Mouse (Mus musculus): ENCODE results near the gene Tlk1. TPM values are rescaled to one million over a fixed set of nuclear protein-coding genes. Genes with fewer than 3 reads are reported as not detected.

The Tlk1 gene
- polyA plus RNA-seq (2016; fragmentation: Nextera tagmentation; extraction: Ambion mirVana): 29.2 TPM in 2 replicates

DNA sequence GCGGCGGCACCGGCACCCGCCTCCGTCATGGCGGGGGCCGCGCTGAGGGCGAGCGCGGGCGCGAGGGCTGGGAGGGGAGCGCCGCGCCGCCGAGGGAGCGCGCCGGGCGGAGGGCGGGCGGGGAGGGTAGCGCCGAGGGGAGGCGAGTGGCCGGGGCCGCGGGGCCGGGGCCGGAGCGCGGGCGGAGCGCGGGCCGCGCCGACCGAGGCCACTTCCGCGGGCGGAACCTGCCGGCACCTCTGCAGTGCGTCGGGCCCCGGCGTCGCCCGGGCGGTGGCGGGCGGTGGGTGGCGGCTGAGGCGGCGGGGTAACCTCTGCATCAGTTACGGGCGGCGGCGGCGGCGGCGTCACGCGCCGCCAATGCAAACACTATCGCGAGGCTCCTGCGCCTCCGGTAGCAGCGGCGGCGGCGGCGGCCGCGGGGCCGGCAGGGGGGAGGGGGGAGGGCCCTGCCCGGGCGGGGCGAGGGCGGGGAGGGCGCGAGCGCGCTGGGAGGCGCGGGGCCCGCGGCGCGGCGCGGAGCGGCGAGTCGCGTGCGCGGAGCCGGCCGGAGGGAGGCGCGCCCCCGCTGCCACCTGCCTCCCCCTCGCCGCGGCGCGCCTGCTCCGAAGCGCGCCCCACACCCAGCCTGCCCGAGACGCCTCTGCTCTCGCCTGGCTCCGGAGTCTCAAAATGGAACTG is at the start of gene Tlk1:
Tlk1 (minus strand) TSS at position 358 of the 681 bp plus-strand sequence.
- peak; percentile 90 for DNase-seq (ENCODE audit: low spot score)
- Histone ChIP-seq H3K36me3 (replicated peaks) (no peaks in the 10 kb centered on the region), H3K27ac (replicated peaks) (peak within 1 kb of the TSS; percentile 100), H3K9me3 (no peaks in the 10 kb centered on the region), H3K4me3 (peak within 1 kb of the TSS; percentile 93), H3K4me1 (peaks cover 21% of the 10 kb centered on the region), H3K27me3 (replicated peaks; ENCODE audit: low read depth, poor library complexity, severe bottlenecking) (no peaks in the 10 kb centered on the region)
- under 1% methylated on average over 115 of the region's 118 CpGs for WGBS

DNA sequence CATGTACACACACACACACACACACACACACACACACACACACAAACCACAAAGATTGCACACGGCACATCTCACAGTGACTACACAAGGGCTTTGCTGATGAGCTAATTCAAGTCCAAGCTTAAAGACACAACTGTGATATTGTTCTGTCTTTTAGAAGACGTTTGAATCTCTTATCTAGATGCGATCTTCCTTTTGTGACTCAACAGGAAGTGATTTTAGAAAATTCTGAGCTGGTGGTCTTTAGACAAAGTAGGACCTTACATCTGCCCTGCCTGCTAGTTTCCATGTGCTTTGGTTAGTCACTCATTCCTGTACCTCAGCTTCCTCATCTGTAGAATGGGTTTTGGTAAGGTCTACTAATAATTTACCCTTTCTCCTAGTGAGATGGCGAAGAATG is 49.6 kb upstream of the Tlk1 start:
- Histone ChIP-seq H3K4me1 (peaks cover 6% of the 10 kb centered on the region; the same call in 1 of the 2 replicates), H3K9me3 (no peaks in the 10 kb centered on the region), H3K4me3 (no peak overlapping the region), H3K27me3 (replicated peaks; ENCODE audit: low read depth, poor library complexity, severe bottlenecking) (no peaks in the 10 kb centered on the region), H3K27ac (replicated peaks) (no peak overlapping the region), H3K36me3 (replicated peaks) (no peaks in the 10 kb centered on the region)
- no peak for DNase-seq (ENCODE audit: low spot score)
- WGBS: 80% methylated on average over 4 of the region's 4 CpGs

DNA sequence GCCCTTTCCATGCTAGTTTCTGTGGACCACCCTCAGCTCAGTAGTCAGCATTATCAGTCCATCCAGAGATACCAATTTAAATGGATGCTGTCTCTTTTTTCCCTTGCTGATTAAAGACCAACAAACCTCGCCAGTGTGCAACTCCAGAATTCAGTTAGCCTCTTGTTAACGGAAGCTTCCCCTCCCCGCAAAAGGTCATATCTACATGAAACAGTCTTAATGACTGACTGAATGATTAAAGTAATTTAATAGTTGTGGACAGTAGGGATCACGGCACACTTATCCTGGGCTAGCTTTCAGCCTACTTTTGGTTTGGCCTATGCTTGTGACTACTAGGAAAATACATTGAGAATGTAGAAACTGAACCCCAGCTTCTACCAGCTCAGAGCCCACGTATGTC is 47.6 kb upstream of the Tlk1 start:
- no peak overlapping the region for H3K4me3 ChIP-seq
- 81% methylated on average over 5 of the region's 5 CpGs for WGBS
- H3K36me3 ChIP-seq (replicated peaks): no peaks in the 10 kb centered on the region
- no peaks in the 10 kb centered on the region for H3K27me3 ChIP-seq (replicated peaks; ENCODE audit: low read depth, poor library complexity, severe bottlenecking)
- peaks cover 6% of the 10 kb centered on the region; the same call in 1 of the 2 replicates for H3K4me1 ChIP-seq
- H3K9me3 ChIP-seq: no peaks in the 10 kb centered on the region
- H3K27ac ChIP-seq (replicated peaks): no peak overlapping the region
- no peak for DNase-seq (ENCODE audit: low spot score)

DNA sequence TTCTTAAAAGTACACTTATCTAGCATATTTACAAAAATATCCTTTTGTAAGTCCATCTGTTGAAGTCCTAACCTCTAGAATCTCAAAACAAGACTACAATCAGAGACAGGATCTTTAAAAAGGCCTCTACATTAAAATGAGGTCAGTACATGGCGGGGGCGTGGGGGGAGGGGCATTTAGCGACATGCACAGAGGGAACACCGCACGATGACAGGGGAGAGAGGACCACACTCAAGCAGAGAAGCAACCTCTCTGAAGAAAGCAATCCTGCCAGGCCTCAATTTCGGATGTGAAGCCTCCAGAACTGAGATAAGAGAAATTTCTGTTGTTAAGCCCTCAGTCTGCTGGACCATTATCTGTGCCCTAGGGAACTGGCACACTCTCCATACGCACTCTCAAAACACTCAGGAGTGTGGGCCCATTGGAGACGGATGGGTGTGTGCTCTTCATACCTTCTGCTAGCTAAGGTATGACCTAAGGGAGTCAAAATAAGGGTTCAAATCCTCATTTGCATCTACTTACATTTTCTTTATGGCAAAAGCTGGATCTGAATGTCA is 46.0 kb upstream of the Tlk1 start:
- DNase-seq (ENCODE audit: low spot score): no peak
- Histone ChIP-seq H3K4me3 (no peak overlapping the region), H3K27me3 (replicated peaks; ENCODE audit: low read depth, poor library complexity, severe bottlenecking) (no peaks in the 10 kb centered on the region), H3K9me3 (no peaks in the 10 kb centered on the region), H3K4me1 (peaks cover 6% of the 10 kb centered on the region; the same call in 1 of the 2 replicates), H3K27ac (replicated peaks) (no peak overlapping the region), H3K36me3 (replicated peaks) (no peaks in the 10 kb centered on the region)
- WGBS: 59% methylated on average over 8 of the region's 8 CpGs

DNA sequence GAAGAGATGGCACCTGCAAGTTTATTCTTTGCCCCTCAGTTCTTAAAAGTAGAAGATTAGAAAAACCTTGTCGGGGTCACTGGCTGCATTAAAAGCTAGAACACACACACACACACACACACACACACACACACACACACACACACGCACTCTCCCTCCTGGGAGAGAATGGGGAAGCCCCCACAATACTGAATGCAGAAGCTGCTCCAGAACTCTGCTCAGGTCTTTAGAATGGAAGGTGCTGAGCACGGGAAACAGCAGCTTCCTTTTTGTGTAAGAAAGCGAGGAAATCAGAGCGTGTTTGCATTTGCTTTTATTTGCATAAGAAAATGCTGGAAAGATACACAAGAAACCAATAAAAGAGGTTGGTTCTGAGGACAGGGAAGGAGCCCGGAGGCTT is 45.3 kb upstream of the Tlk1 start:
- peaks cover 6% of the 10 kb centered on the region; the same call in 1 of the 2 replicates for H3K4me1 ChIP-seq
- 64% methylated on average over 6 of the region's 6 CpGs for WGBS
- no peak for DNase-seq (ENCODE audit: low spot score)
- no peaks in the 10 kb centered on the region for H3K27me3 ChIP-seq (replicated peaks; ENCODE audit: low read depth, poor library complexity, severe bottlenecking)
- H3K36me3 ChIP-seq (replicated peaks): no peaks in the 10 kb centered on the region
- no peak overlapping the region for H3K27ac ChIP-seq (replicated peaks)
- no peak overlapping the region for H3K4me3 ChIP-seq
- no peaks in the 10 kb centered on the region for H3K9me3 ChIP-seq

DNA sequence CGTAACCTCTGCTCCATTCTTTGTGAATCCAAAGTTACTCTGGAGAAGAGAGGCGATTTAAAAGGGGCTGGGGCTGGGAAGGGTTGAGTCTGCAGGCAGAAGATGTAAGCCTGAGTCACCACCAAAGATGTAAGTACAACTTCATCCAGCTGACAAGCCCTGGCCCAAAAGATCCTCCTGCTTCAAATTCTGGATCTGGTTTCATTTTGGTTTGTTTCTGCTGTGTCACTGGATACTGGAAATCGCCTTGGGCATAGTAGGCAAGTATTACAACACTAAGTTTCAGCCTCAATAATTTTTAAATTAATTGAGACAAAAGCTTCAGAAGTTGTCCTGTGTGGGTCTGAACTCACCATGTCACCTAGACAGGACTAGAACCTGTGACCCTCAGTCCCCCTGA is 43.6 kb upstream of the Tlk1 start:
- WGBS: 88% methylated on average over 3 of the region's 3 CpGs

DNA sequence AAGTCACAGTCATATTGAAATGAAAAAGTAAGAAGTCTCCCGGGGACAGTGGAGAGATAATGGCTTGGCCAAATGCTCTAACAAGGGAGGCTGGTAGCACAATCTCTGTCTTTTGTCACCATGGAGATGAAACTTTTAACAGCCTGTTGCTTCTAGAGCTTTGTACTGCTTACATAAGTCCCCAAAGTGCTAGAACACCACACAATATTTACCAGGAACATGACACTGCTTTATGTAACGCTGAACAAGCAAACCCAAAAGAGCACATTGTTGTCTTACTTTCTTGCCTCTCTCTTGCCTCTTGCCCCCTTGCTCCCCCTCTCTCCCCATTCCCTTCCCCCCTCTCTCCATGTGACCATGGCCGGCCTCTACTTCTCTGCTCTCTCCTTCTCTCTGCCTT is 41.7 kb upstream of the Tlk1 start:
- 84% methylated on average over 3 of the region's 3 CpGs for WGBS
- Histone ChIP-seq H3K4me1 (peaks cover 6% of the 10 kb centered on the region; the same call in 1 of the 2 replicates), H3K27me3 (replicated peaks; ENCODE audit: low read depth, poor library complexity, severe bottlenecking) (no peaks in the 10 kb centered on the region), H3K36me3 (replicated peaks) (no peaks in the 10 kb centered on the region), H3K4me3 (no peak overlapping the region), H3K9me3 (no peaks in the 10 kb centered on the region), H3K27ac (replicated peaks) (no peak overlapping the region)
- DNase-seq (ENCODE audit: low spot score): no peak

More for the DNA sequence above, 43.6 kb upstream of the Tlk1 start:
- Histone ChIP-seq H3K36me3 (replicated peaks) (no peaks in the 10 kb centered on the region), H3K4me1 (peaks cover 6% of the 10 kb centered on the region; the same call in 1 of the 2 replicates), H3K27ac (replicated peaks) (no peak overlapping the region), H3K9me3 (no peaks in the 10 kb centered on the region), H3K4me3 (no peak overlapping the region), H3K27me3 (replicated peaks; ENCODE audit: low read depth, poor library complexity, severe bottlenecking) (no peaks in the 10 kb centered on the region)
- no peak for DNase-seq (ENCODE audit: low spot score)

DNA sequence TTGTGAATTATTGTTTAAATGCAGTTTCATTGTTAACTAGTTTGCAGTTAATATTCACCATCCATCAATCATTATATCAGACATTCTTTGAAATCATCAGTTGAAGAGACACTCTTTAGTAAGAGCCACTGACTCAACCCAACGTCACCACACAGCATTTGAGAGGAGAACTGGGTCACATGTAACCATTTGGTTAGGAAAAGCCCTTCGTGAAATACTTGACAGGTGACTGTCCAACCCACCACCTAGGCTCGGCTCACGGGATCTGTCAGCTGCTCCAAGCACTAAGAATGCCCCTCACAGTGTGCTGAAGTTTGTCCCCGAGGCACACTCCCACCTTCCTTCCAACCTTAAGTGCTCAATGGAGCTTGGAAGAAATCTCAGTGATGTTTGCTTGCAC is 37.4 kb upstream of the Tlk1 start:
- Histone ChIP-seq H3K4me3 (no peak overlapping the region), H3K36me3 (replicated peaks) (no peaks in the 10 kb centered on the region), H3K27ac (replicated peaks) (no peak overlapping the region), H3K4me1 (no peaks in the 10 kb centered on the region), H3K9me3 (no peaks in the 10 kb centered on the region), H3K27me3 (replicated peaks; ENCODE audit: low read depth, poor library complexity, severe bottlenecking) (no peaks in the 10 kb centered on the region)
- whole genome bisulfite sequencing: 87% methylated on average over 5 of the region's 5 CpGs
- DNase-seq (ENCODE audit: low spot score): no peak

DNA sequence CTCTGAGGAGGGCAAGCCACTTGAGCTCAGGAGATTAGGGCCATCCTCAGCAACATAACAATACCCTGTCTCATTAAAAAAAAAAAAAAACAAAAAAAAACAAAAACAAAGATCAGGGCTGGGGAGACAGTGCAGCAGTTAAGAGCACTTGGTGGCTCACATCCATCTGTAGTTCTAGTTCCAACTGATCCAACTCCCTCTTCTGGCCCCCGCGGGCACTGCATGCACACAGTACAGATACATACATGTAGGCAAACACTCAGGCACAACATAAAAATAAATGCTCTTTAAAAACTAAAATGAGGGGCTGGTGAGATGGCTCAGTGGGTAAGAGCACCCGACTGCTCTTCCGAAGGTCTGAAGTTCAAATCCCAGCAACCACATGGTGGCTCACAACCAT is 34.2 kb upstream of the Tlk1 start:
- no peaks in the 10 kb centered on the region for H3K9me3 ChIP-seq
- no peaks in the 10 kb centered on the region for H3K27me3 ChIP-seq (replicated peaks; ENCODE audit: low read depth, poor library complexity, severe bottlenecking)
- DNase-seq (ENCODE audit: low spot score): no peak
- H3K27ac ChIP-seq (replicated peaks): no peak overlapping the region
- H3K4me3 ChIP-seq: no peak overlapping the region
- WGBS: 93% methylated on average over 4 of the region's 4 CpGs
- H3K36me3 ChIP-seq (replicated peaks): no peaks in the 10 kb centered on the region
- H3K4me1 ChIP-seq: no peaks in the 10 kb centered on the region

DNA sequence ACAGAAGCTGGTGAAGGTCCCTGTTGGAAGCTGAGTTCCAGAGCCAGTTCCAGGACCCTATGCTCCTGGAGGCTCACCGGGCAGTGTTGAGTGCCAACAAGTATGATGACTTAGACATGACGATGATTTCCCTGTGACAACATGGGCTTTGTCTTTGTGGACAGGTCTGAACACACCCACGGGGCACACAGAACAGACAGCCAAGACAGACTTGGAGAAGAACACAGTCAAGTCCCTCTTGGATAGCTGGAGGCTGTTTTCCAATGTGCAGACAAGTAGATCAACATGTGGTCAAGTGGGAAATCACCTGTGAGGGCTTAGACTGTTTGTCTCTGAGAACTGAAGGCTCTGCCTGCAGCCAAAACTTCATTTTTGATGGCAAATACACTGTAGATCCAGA is 31.4 kb upstream of the Tlk1 start:
- H3K4me1 ChIP-seq: peaks cover 12% of the 10 kb centered on the region
- DNase-seq (ENCODE audit: low spot score): no peak

DNA sequence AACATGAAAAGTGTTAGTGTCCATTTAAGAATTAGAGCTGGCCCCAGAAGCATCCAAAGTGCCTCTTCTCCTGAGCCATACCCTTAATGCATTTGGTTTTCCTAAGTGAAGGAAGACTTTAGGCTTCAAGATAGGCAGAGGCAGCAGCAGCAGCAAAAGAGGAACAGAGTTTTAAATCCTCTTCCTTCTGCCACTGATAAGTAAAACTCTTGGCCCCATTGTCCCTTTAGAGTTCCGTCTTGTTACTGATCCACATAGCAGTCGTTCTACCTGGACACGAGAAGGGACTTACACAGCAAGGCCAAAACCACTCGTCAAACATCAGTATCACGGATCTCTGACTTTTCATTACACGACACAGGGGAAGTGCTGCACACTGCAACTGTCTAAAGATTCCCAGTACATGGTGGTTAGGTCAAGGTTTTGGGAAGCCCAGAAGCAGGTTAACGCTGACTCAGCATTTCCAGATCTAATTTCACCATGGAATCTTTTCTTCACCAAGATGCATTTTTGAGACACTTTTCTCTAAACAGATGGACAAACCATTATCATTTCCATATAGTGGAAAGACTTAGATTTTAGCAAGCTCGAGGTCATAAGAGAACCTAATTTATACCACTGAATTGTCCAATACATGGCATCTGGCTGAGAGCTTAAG is 28.8 kb upstream of the Tlk1 start:
- Histone ChIP-seq H3K4me1 (peaks cover 12% of the 10 kb centered on the region), H3K27ac (replicated peaks) (no peak overlapping the region), H3K4me3 (no peak overlapping the region), H3K27me3 (replicated peaks; ENCODE audit: low read depth, poor library complexity, severe bottlenecking) (no peaks in the 10 kb centered on the region), H3K9me3 (no peaks in the 10 kb centered on the region), H3K36me3 (replicated peaks) (no peaks in the 10 kb centered on the region)
- 89% methylated on average over 8 of the region's 8 CpGs for WGBS
- no peak for DNase-seq (ENCODE audit: low spot score)

More for the DNA sequence above, 31.4 kb upstream of the Tlk1 start:
- Histone ChIP-seq H3K36me3 (replicated peaks) (no peaks in the 10 kb centered on the region), H3K4me3 (no peak overlapping the region), H3K9me3 (no peaks in the 10 kb centered on the region), H3K27me3 (replicated peaks; ENCODE audit: low read depth, poor library complexity, severe bottlenecking) (no peaks in the 10 kb centered on the region), H3K27ac (replicated peaks) (no peak overlapping the region)
- 91% methylated on average over 3 of the region's 3 CpGs for WGBS

DNA sequence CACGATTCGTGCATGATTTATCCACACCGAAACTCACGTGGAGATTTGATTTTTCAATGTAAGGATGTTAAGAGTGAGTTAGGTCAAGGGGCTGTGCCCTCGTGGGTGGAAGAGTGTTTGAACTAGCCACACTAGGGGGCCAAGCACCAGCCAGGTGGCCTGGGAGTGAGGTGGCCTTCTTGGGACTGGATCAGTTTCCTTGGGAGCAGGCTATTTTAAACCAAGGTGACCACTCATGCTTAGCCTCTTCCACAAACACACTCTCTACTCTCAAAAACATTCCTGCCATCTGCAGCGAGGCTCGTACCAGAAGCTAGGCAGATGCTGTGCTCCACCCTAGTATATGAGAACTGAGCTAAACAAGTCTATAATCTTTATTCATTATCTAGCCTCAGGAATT is 27.8 kb upstream of the Tlk1 start:
- Histone ChIP-seq H3K4me3 (no peak overlapping the region), H3K27ac (replicated peaks) (no peak overlapping the region), H3K4me1 (peaks cover 12% of the 10 kb centered on the region), H3K27me3 (replicated peaks; ENCODE audit: low read depth, poor library complexity, severe bottlenecking) (no peaks in the 10 kb centered on the region), H3K9me3 (no peaks in the 10 kb centered on the region), H3K36me3 (replicated peaks) (no peaks in the 10 kb centered on the region)
- peak; percentile 15 for DNase-seq (ENCODE audit: low spot score)
- 48% methylated on average over 7 of the region's 7 CpGs for WGBS

DNA sequence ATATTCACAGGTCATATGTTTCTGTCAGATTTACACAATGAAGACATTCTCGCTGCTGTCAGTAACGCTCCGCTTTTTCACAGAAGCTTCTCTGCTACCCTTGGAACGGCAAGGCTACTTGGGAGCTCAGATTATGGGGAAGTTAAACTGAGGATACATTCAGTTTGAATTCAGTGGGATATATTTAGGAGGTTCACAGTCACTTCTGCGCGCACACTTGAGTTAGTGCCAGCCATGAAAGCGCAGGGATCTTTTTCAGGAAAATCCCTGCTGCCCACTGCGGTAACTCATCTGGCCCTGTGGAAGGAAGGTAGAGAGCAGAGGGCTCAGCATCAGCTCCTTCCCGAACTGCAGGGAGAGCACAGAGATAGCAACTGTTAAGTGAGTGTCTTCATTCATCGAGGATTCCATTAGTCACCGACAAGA is 27.3 kb upstream of the Tlk1 start:
- DNase-seq (ENCODE audit: low spot score): no peak
- 52% methylated on average over 11 of the region's 11 CpGs for WGBS
- Histone ChIP-seq H3K4me3 (0 out of 2 replicates have a peak overlapping the region, but pooled peaks have one; percentile 23), H3K27me3 (replicated peaks; ENCODE audit: low read depth, poor library complexity, severe bottlenecking) (no peaks in the 10 kb centered on the region), H3K27ac (replicated peaks) (0 out of 2 replicates have a peak overlapping the region, but pooled peaks have one; percentile 35), H3K4me1 (peaks cover 12% of the 10 kb centered on the region), H3K9me3 (no peaks in the 10 kb centered on the region), H3K36me3 (replicated peaks) (no peaks in the 10 kb centered on the region)
